Mouse (Mus musculus): ENCODE measurements around the gene Gzmf.
"Not testable (repeated sequence)": the region's sequence is repeated elsewhere in the genome, so short reads cannot be mapped to it uniquely, and the experiment has no call there.

Gene Gzmf

GRCm38 (mm10) chr14:56211317-56211716 lies at the start of gene Gzmf:
Gene Gzmf, minus strand, starts transcription at chr14:56211417.
- DNase-seq (ENCODE audit: low spot score) = no peak

GRCm38 (mm10) chr14:56240409-56240808 lies 29.2 kb upstream of the Gzmf start:
- no peak for DNase-seq (ENCODE audit: low spot score)

- no peak for DNase-seq (ENCODE audit: low spot score)
Observed at GRCm38 (mm10) chr14:56234556-56234955, 23.3 kb upstream of the Gzmf start, which contains the start of gene Gzmc. Gene Gzmc, minus strand, starts transcription at chr14:56234656.

- DNase-seq (ENCODE audit: low spot score) = no peak
Observed at GRCm38 (mm10) chr14:56205613-56206012, 5.6 kb downstream of the Gzmf start.

GRCm38 (mm10) chr14:56205021-56205420 lies 6.2 kb downstream of the Gzmf start:
- not testable (repeated sequence) for DNase-seq (ENCODE audit: low spot score)

GRCm38 (mm10) chr14:56203975-56204374 lies 7.2 kb downstream of the Gzmf start:
- DNase-seq (ENCODE audit: low spot score) = peak; percentile 24

- DNase-seq (ENCODE audit: low spot score) = no peak
Observed at GRCm38 (mm10) chr14:56186946-56187345, 24.3 kb downstream of the Gzmf start.

GRCm38 (mm10) chr14:56186521-56186920 lies 24.7 kb downstream of the Gzmf start:
- DNase-seq (ENCODE audit: low spot score) = no peak

- not testable (repeated sequence) for DNase-seq (ENCODE audit: low spot score)
Observed at GRCm38 (mm10) chr14:56177651-56178050, 33.6 kb downstream of the Gzmf start.

- no peak for DNase-seq (ENCODE audit: low spot score)
Observed at GRCm38 (mm10) chr14:56174499-56174898, 36.7 kb downstream of the Gzmf start, which contains the start of gene Gzmn. Gene Gzmn, minus strand, starts transcription at chr14:56174599.

GRCm38 (mm10) chr14:56173396-56173795 lies 37.8 kb downstream of the Gzmf start:
- no peak for DNase-seq (ENCODE audit: low spot score)

- no peak for DNase-seq (ENCODE audit: low spot score)
Observed at GRCm38 (mm10) chr14:56172744-56173143, 38.5 kb downstream of the Gzmf start.

- peak; percentile 14 for DNase-seq (ENCODE audit: low spot score)
Observed at GRCm38 (mm10) chr14:56168009-56168408, 43.2 kb downstream of the Gzmf start.

GRCm38 (mm10) chr14:56162109-56162508 lies 49.1 kb downstream of the Gzmf start:
- no peak for DNase-seq (ENCODE audit: low spot score)

GRCm38 (mm10) chr14:56159479-56159878 lies 51.7 kb downstream of the Gzmf start, which contains the start of gene Gzmg:
Gene Gzmg, minus strand, starts transcription at chr14:56159579.
- not testable (repeated sequence) for DNase-seq (ENCODE audit: low spot score)

- no peak for DNase-seq (ENCODE audit: low spot score)
Observed at GRCm38 (mm10) chr14:56155340-56155739, 55.9 kb downstream of the Gzmf start.
